Mouse (Mus musculus) urinary bladder, postnatal 10 days (tissue): ENCODE measurements around the gene Gm5072.
"Not testable (repeated sequence)": the region's sequence is repeated elsewhere in the genome, so short reads cannot be mapped to it uniquely, and the experiment has no call there.

Experiments used
- DNase-seq: peaks from one replicate; pipeline ENCODE4 v3.0.0; 2022; ENCODE audit warnings: low spot score

Gm5072 gene

DNA sequence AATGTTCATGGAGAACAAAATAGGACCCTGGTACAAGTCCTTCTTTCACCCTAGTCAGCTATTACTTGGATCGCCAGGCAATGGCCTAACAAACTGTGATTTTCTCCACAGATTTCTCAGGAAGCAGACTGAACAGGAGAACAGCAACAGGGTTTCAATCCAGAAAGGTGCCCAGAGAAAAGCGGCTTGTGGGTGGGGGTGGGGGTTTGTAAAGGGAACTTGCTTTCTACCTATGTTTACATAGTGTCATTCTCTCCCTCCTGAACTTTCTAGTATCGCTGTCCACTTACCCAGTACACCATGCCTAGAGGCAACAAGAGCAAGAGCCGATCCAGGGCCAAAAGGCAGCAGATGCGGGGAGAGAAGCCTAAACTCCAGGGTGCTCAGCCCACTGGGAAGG, at the start of gene Gm5072:
Gene Gm5072 (plus strand): TSS at position 301 of the 400 bp plus-strand sequence.
- not testable (repeated sequence) for DNase-seq
